Mouse (Mus musculus) thymus, postnatal 10 days (tissue): Measurements from ENCODE around the gene P2ry14.
"Not testable (repeated sequence)": the region's sequence is repeated elsewhere in the genome, so short reads cannot be mapped to it uniquely, and the experiment has no call there.

Source experiments
- DNase-seq, 2 experiments: peaks; one replicate each; pipeline ENCODE4 v3.0.0; 2021; ENCODE audit warnings: low spot score in 2 of 2

P2ry14 gene

GRCm38 (mm10) chr3:59109834-59110233 is 43.6 kb downstream of the P2ry14 start:
- DNase-seq, result not testable (repeated sequence)

- DNase-seq, result no peak
Observed at GRCm38 (mm10) chr3:59107439-59107838, 46.0 kb downstream of the P2ry14 start.

DNA sequence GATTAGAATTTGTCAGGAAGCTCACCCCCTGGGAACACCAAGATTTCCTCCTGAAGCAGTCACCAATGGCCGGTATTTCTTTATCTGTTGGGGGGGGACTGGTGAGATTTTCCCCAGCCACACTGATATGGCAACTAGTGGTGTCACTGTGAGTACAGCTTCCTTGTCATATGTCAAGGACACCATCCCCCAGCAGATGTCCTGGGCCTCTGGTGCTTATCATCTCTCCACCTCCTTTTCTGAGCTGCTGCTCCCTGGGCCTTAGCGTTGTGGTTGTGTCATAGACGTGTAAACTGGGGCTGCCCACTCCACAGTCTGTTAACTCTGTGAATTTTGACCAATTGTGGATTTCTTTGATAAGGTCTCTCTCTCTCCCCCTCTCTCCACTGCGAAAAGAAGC is 49.0 kb downstream of the P2ry14 start:
- DNase-seq, result no peak

DNA sequence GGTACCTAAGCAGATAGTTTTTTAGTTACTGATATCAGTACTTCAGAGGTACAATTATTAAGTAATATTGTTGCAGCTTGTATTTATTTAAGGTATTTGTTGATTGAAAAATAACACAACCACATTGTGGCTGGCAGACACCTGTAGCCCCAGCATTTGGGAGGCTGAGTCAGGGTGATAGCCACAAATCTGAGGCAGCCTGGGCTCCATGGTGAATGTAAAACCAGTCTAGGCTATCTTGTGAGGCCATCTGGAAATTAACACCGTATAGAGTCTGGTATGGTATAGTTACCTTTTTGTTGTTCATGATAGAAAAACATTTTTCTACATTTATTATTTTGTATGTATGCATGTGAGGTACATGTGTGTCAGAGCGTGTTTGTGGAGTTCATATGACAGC is 51.3 kb downstream of the P2ry14 start:
- DNase-seq, result no peak

DNA sequence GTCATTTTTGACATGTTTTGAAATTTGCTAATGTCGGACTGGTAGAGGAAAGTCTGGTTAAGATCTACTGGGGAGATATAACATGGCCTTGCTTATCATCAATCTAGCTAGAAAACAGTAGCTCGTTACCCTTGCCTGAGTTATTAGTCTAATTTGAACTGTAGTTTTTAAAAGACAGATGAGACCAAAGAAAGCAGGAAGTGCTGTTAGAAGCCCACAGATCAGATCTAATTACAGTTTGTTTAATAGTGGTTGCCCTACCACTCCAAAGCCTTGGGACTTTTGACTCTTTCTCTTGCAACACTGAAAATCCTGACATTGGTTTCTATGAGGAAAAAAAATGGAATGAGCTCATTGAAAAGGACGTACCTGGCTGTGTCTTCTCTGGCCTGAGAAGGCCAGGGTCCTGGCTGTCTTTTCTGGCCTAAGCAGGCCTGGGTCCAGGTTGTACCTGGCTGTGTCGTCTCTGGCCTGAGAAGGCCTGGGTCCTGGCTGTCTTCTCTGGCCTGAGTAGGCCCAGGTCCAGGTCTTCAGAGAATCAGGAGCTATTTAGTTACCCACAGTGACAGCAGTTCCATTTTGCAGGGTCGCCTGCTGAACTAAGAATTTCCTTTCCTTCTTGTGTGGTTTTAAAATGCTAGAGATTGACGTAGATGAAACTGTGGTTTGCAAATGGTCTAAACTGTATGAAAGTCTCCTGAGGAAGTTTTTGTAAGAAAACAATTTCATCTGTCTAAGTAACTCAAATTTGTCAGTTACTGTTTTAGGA is 52.0 kb downstream of the P2ry14 start, which contains the start of gene Gpr171:
Gene Gpr171 (minus strand): TSS at position 604 of the 769 bp plus-strand sequence.
- peak in 1 of 2 experiments; percentile 22 for DNase-seq

DNA sequence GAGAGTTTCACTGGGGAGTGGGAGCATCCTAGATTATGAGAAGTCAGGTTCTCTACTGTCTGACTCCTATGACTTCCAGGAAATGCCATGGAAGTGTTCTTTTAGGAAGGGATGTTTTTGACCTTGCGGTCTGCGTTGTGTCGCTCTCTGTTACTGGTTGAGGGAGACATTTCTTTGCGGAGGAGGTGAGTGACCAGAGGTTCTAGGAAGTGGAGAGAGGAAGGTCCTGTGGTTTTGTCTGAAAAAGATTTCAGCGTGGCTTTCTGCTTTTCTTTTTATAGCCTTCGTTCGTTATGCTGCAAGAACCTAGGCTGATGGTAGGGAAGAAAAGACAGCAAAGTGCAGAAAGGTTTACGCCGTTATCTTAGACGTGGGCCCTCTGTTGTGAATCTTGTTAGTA is 54.9 kb downstream of the P2ry14 start:
- DNase-seq, result no peak

DNA sequence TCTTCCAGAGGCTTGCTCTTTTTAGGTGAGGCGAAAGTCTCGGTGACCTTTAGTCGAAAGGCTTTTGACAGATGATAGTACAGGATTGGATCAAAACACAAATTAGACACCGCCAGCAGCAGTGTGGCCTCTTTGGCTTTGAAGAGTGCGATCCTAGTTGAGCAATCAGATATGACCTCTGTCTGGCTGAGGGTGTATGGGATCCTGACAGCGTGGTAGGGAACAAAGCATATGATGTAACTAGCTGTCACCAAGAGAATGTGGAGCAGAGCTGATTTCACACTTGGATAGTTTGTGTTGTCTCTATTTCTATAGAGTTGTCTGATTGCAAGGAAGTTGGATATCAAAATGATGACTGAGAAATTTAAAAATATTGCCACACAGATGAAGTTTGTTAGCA is 56.0 kb downstream of the P2ry14 start:
- no peak for DNase-seq

DNA sequence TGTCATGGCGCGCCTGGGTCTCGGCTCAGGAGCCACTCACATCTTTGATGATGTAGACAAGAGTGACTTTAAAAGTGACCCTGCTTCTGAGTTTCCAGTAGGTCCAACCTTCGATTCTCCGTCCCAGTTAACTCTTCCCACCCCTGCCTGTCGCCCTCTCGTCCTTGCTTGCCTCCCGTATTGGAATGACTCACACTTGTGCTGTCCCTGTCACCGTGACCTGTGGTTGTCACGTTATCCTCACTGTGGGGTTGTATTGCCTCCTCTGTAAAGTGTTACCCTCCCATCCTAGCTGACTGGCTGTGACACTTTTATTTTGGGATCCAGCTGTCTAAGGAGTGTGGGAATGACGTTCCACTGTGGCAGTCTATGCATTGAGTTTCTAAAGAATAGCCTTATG is 60.7 kb downstream of the P2ry14 start:
- no peak for DNase-seq

GRCm38 (mm10) chr3:59080919-59081318 is 72.5 kb downstream of the P2ry14 start:
- peak; percentile 59 to 68 for DNase-seq

GRCm38 (mm10) chr3:59080293-59080916 is 73.0 kb downstream of the P2ry14 start:
- DNase-seq, result no peak

DNA sequence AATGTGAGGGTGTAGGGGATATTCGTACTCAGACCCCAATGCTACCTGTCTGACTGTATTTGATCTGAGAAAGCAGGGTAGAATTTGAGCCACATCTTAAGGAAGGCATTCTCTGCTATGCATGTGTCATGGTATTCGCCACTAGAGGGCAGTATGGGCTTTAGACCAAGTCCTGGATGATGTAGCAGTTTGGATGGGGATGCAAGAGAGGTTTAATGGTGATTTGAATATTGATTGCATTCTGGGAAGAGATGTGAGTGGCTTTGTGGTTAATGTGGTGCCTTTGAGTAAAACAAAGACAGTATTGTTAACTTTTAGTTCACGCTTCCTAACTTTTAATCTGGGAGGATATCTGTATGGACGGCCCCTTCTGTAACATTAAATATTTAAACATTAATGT is 74.1 kb downstream of the P2ry14 start:
- DNase-seq, result peak; percentile 58 to 82

DNA sequence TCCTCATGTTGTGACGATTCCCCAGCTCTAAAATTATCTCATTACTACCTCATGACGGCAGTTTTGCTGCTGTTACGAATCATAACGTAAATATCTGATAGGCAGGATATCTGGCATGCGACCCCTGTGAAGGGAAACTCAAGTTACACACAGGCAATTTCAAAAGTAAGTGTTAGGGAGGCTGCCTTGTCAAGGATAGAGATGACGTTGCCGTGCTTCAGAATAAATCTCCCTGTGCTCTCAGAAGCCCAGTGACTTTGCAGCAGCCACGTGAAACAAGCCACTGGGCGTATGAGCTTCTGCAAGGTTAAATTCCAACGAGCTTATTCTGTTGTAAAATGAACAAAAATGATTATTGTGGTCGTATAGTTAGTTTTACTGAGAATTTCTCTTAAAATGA is 74.8 kb downstream of the P2ry14 start:
- DNase-seq, result no peak

GRCm38 (mm10) chr3:59077278-59077677 is 76.1 kb downstream of the P2ry14 start:
- no peak for DNase-seq

- not testable (repeated sequence) for DNase-seq
Observed at GRCm38 (mm10) chr3:59069071-59069470, 84.3 kb downstream of the P2ry14 start.

DNA sequence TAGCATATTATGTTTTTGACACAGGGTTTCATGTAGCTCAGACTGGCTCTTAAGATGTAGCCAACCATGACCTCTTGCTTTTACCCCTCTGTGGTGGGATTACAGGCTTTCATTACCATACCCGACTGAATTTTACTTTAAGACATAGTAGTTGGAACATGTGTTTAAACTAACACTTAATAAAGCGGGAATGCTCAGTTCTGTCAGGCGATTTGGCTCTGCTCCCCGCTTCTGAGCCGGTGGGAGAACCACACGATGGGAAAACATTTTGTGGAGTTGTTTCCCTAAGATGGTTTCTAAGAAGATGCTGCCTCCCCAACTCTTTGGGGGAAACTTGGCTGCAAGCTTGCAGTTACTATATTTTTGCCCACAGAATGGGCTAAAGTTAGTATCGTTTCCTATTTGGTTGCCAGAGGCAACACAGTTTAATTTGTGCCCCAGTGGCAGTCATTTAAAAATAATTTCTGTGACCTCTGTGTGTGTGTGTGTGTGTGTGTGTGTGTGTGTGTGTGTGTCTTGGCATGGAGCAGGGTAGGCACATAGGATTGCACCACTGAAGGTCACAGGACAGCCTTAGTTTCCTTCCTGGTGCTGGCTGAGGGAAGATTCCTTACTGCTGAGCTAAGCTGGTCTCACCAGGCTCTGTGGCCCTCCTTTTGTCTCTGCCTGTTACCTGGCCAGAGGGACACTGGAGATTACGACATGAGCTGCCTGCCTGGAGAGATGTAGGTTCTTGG is 86.7 kb downstream of the P2ry14 start:
- no peak for DNase-seq

- no peak for DNase-seq
Observed at GRCm38 (mm10) chr3:59065937-59066336, 87.5 kb downstream of the P2ry14 start.
